Mouse (Mus musculus): ENCODE measurements around the gene Fam186b. TPM values are rescaled to one million over a fixed set of nuclear protein-coding genes. Genes with fewer than 3 reads are reported as not detected.
"Not testable (repeated sequence)": the region's sequence is repeated elsewhere in the genome, so short reads cannot be mapped to it uniquely, and the experiment has no call there.

Fam186b gene
- total RNA-seq, 2 experiments from 2014 or later: 1.3 to 1.8 TPM

- TF ChIP-seq CTCF (IDR thresholded peaks at IDR 0.05): no peak
- H3K4me3 ChIP-seq: no peak overlapping the region
- intact Hi-C loops (cut with DNase I): no loop called here
Measured at GRCm38 (mm10) chr15:99254477-99255005, 41.1 kb downstream of the Fam186b start.

GRCm38 (mm10) chr15:99253772-99254171, 41.9 kb downstream of the Fam186b start:
- Histone ChIP-seq H3K4me3 (no peak overlapping the region), H3K27ac (no peak overlapping the region)
- intact Hi-C loops (cut with DNase I): no loop called here
- no peak for TF ChIP-seq CTCF (IDR thresholded peaks at IDR 0.05)
- DNase-seq (ENCODE audit: extremely low spot score in 1 of 2, low spot score in 2 of 2): no peak

More at GRCm38 (mm10) chr15:99254477-99255005, 41.1 kb downstream of the Fam186b start:
- DNase-seq (ENCODE audit: extremely low spot score in 1 of 2, low spot score in 2 of 2): no peak
- no peak overlapping the region for H3K27ac ChIP-seq

- intact Hi-C loops (cut with DNase I); H3K27ac ChIP-seq; H3K4me3 ChIP-seq; DNase-seq (ENCODE audit: extremely low spot score in 1 of 2, low spot score in 2 of 2): not testable (repeated sequence)
Measured at GRCm38 (mm10) chr15:99253175-99253479, 42.6 kb downstream of the Fam186b start.

- H3K27ac ChIP-seq: peak overlapping the region; percentile 100
- no peak for DNase-seq (ENCODE audit: extremely low spot score in 1 of 2, low spot score in 2 of 2)
- H3K4me3 ChIP-seq: peak overlapping the region; percentile 55
- intact Hi-C loops (cut with DNase I): no loop called here
- no peak; the same call in 1 of the 2 replicates for TF ChIP-seq CTCF (IDR thresholded peaks at IDR 0.05)
Measured at GRCm38 (mm10) chr15:99252381-99253174, 43.1 kb downstream of the Fam186b start.

GRCm38 (mm10) chr15:99251626-99252380, 43.9 kb downstream of the Fam186b start, which contains the start of gene Mcrs1:
Gene Mcrs1, minus strand, starts transcription at chr15:99251961.
- peak within 1 kb of the TSS; percentile 100 for H3K27ac ChIP-seq
- intact Hi-C loops (cut with DNase I): no loop called here
- no peak for TF ChIP-seq CTCF (IDR thresholded peaks at IDR 0.05)
- peak; percentile 95 to 97 for DNase-seq (ENCODE audit: extremely low spot score in 1 of 2, low spot score in 2 of 2)
- H3K4me3 ChIP-seq: peak within 1 kb of the TSS; percentile 55

- H3K4me3 ChIP-seq: peak overlapping the region; percentile 55
- intact Hi-C loops (cut with DNase I); DNase-seq (ENCODE audit: extremely low spot score in 1 of 2, low spot score in 2 of 2): not testable (repeated sequence)
- peak overlapping the region; percentile 66 for H3K27ac ChIP-seq
Measured at GRCm38 (mm10) chr15:99251111-99251510, 44.6 kb downstream of the Fam186b start.

GRCm38 (mm10) chr15:99249938-99250337, 45.8 kb downstream of the Fam186b start:
- TF ChIP-seq CTCF (IDR thresholded peaks at IDR 0.05): no peak
- Histone ChIP-seq H3K4me3 (no peak overlapping the region), H3K27ac (peak overlapping the region; percentile 90)
- no peak for DNase-seq (ENCODE audit: extremely low spot score in 1 of 2, low spot score in 2 of 2)
- intact Hi-C loops (cut with DNase I): loop anchor here (1.0 kb wide), 1 partner anchor 25 kb away; no protein-coding TSS in a partner anchor

- H3K27ac ChIP-seq: peak overlapping the region; percentile 90
- DNase-seq (ENCODE audit: extremely low spot score in 1 of 2, low spot score in 2 of 2): peak; percentile 72 to 73
- peak; percentile 9 for TF ChIP-seq CTCF (IDR thresholded peaks at IDR 0.05)
- H3K4me3 ChIP-seq: peak overlapping the region; percentile 3; the same call in 1 of the 2 replicates
- intact Hi-C loops (cut with DNase I): loop anchor here (1.0 kb wide), 1 partner anchor 24 kb away; no protein-coding TSS in a partner anchor
Measured at GRCm38 (mm10) chr15:99248972-99249371, 46.7 kb downstream of the Fam186b start.

GRCm38 (mm10) chr15:99246736-99247135, 49.0 kb downstream of the Fam186b start:
- intact Hi-C loops (cut with DNase I); H3K4me3 ChIP-seq; DNase-seq (ENCODE audit: extremely low spot score in 1 of 2, low spot score in 2 of 2): not testable (repeated sequence)
- H3K27ac ChIP-seq: peak overlapping the region; percentile 90

GRCm38 (mm10) chr15:99242045-99242444, 53.6 kb downstream of the Fam186b start:
- no peak for TF ChIP-seq CTCF (IDR thresholded peaks at IDR 0.05)
- no peak overlapping the region for H3K4me3 ChIP-seq
- peak overlapping the region; percentile 63 for H3K27ac ChIP-seq
- intact Hi-C loops (cut with DNase I): no loop called here
- DNase-seq (ENCODE audit: extremely low spot score in 1 of 2, low spot score in 2 of 2): no peak

- peak overlapping the region; percentile 63 for H3K27ac ChIP-seq
- H3K4me3 ChIP-seq: no peak overlapping the region
- TF ChIP-seq CTCF (IDR thresholded peaks at IDR 0.05): no peak
- intact Hi-C loops (cut with DNase I): no loop called here
- DNase-seq (ENCODE audit: extremely low spot score in 1 of 2, low spot score in 2 of 2): no peak
Measured at GRCm38 (mm10) chr15:99241249-99241648, 54.4 kb downstream of the Fam186b start.

GRCm38 (mm10) chr15:99240129-99240528, 55.6 kb downstream of the Fam186b start:
- DNase-seq (ENCODE audit: extremely low spot score in 1 of 2, low spot score in 2 of 2): no peak
- Histone ChIP-seq H3K27ac (no peak overlapping the region), H3K4me3 (no peak overlapping the region)
- peak; percentile 31 for TF ChIP-seq CTCF (IDR thresholded peaks at IDR 0.05)
- intact Hi-C loops (cut with DNase I): no loop called here

Data from left cerebral cortex, adult 2 months (tissue).